Comparison of ENCODE assay signal across 9 mouse cellular contexts in genomic region chr16:10783883-10784792, GRCm38 (mm10). TPM values are rescaled to one million over a fixed set of nuclear protein-coding genes. Genes with fewer than 3 reads are reported as not detected.
A peak's percentile ranks its signal among the peaks of the same experiment; 100 is the strongest.
DNase-seq lines count a peak whose midpoint lies in the region; ATAC-seq and TF ChIP-seq lines count a peak whose summit lies in the region.
"Had no signal": no experiment of that assay in that cellular context is flagged by ENCODE, and none has a peak within 500 bp of the region (broad histone marks: within the 10 kb centered on the region; RNA-seq: fewer than 3 reads in every experiment).

No protein-coding gene starts in this region.

- no peak for ATAC-seq in G1E (ENCODE audit: extremely low read depth, insufficient number of reproducible peaks, low FRiP score, poor library complexity, severe bottlenecking)
- ATAC-seq in midbrain, embryonic 14.5 days (ENCODE audit: low FRiP score, low TSS enrichment), result no peak; the same call in 1 of the 2 replicates
- peak; percentile 1; the same call in 1 of the 2 replicates for ATAC-seq in stomach, postnatal 0 days (ENCODE audit: low FRiP score, low TSS enrichment)

- intact Hi-C loops in heart, postnatal 10 days (cut with DNase I), result loop anchor here (2.0 kb wide), 1 partner anchor 45 kb away; no protein-coding TSS in a partner anchor
- intact Hi-C loops in left cerebral cortex, postnatal 36 days (cut with DNase I), result loop anchor here (2.0 to 10.0 kb wide), 2 partner anchors 119 to 213 kb away; no protein-coding TSS in a partner anchor

- no peak for TF ChIP-seq EP300 in stomach, postnatal 0 days (optimal IDR thresholded peaks at IDR 0.05)

- 3% methylated on average over 81 of the region's 81 CpGs for WGBS in embryonic facial prominence, embryonic 10.5 days
- WGBS in midbrain, embryonic 14.5 days, result 3% methylated on average over 81 of the region's 81 CpGs
- WGBS in stomach, postnatal 0 days, result 2% methylated on average over 81 of the region's 81 CpGs

- H3K27ac ChIP-seq in embryonic facial prominence, embryonic 10.5 days (replicated peaks), result peak overlapping the region; percentile 93
- H3K27ac ChIP-seq in midbrain, embryonic 14.5 days (replicated peaks; ENCODE audit: low read depth, low read length), result peak overlapping the region; percentile 80
- peak overlapping the region; percentile 99 for H3K27ac ChIP-seq in stomach, postnatal 0 days (replicated peaks)

- DNase-seq in adrenal gland, adult 2 months, result peak; percentile 69
- DNase-seq in adrenal gland, adult 8-10 months, result no peak
- DNase-seq in G1E (ENCODE audit: low spot score), result no peak
- DNase-seq in embryonic facial prominence, embryonic 10.5 days (ENCODE audit: low spot score), result peak; percentile 71
- peak; percentile 47 to 60 for DNase-seq in heart, postnatal 10 days
- DNase-seq in left cerebral cortex, postnatal 36 days (ENCODE audit: low spot score in 2 of 2), result peak; percentile 33 to 35
- DNase-seq in midbrain, embryonic 14.5 days, result peak; percentile 79
- DNase-seq in stomach, postnatal 0 days (ENCODE audit: low spot score), result peak; percentile 63

- H3K4me1 ChIP-seq in G1E (ENCODE audit: insufficient read depth, low read depth, low read length), result peaks cover 88% of the 10 kb centered on the region
- peaks cover 75% of the 10 kb centered on the region for H3K4me1 ChIP-seq in embryonic facial prominence, embryonic 10.5 days
- H3K4me1 ChIP-seq in midbrain, embryonic 14.5 days (ENCODE audit: control insufficient read depth, insufficient read depth, low read length), result peaks cover 8% of the 10 kb centered on the region; the same call in 1 of the 2 replicates
- peaks cover 15% of the 10 kb centered on the region for H3K4me1 ChIP-seq in stomach, postnatal 0 days (replicated peaks; ENCODE audit: control insufficient read depth, insufficient read depth)

- no peak for TF ChIP-seq CTCF in G1E (IDR thresholded peaks at IDR 0.05; ENCODE audit: low read depth, low read length)
- TF ChIP-seq CTCF in stomach, postnatal 0 days (IDR thresholded peaks at IDR 0.05; ENCODE audit: low read depth), result peak; percentile 15; the same call in 1 of the 2 replicates

- peaks cover 42% of the 10 kb centered on the region for H3K36me3 ChIP-seq in G1E (replicated peaks)
- no peaks in the 10 kb centered on the region for H3K36me3 ChIP-seq in embryonic facial prominence, embryonic 10.5 days (replicated peaks)
- no peaks in the 10 kb centered on the region for H3K36me3 ChIP-seq in midbrain, embryonic 14.5 days (ENCODE audit: control insufficient read depth, insufficient read depth, low read length)
- no peaks in the 10 kb centered on the region for H3K36me3 ChIP-seq in stomach, postnatal 0 days (ENCODE audit: control insufficient read depth, insufficient read depth, low read length)

- H3K4me3 ChIP-seq in G1E (ENCODE audit: low read depth, low read length), result peak overlapping the region; percentile 84
- H3K4me3 ChIP-seq in embryonic facial prominence, embryonic 10.5 days, result peak overlapping the region; percentile 78
- peak overlapping the region; percentile 59 for H3K4me3 ChIP-seq in midbrain, embryonic 14.5 days (replicated peaks; ENCODE audit: low read depth, low read length)
- peak overlapping the region; percentile 73 for H3K4me3 ChIP-seq in stomach, postnatal 0 days (ENCODE audit: low read depth, low read length)

- peak overlapping the region; percentile 72 for H3K9ac ChIP-seq in midbrain, embryonic 14.5 days (replicated peaks; ENCODE audit: low read length)
- H3K9ac ChIP-seq in stomach, postnatal 0 days (ENCODE audit: low read length), result peak overlapping the region; percentile 83

- peak overlapping the region; percentile 99 for H3K4me2 ChIP-seq in midbrain, embryonic 14.5 days (ENCODE audit: low read length)
- H3K4me2 ChIP-seq in stomach, postnatal 0 days (replicated peaks; ENCODE audit: low read depth), result peak overlapping the region; percentile 96

- peaks cover 7% of the 10 kb centered on the region; the same call in 1 of the 2 replicates for H3K27me3 ChIP-seq in G1E (ENCODE audit: insufficient read depth, low read length)
- peaks cover 27% of the 10 kb centered on the region for H3K27me3 ChIP-seq in embryonic facial prominence, embryonic 10.5 days (replicated peaks; ENCODE audit: low read depth, poor library complexity, severe bottlenecking)
- H3K27me3 ChIP-seq in midbrain, embryonic 14.5 days (ENCODE audit: control insufficient read depth, insufficient read depth, low read length), result peaks cover 21% of the 10 kb centered on the region
- no peaks in the 10 kb centered on the region for H3K27me3 ChIP-seq in stomach, postnatal 0 days (ENCODE audit: control insufficient read depth, insufficient read depth, low read length)

- peaks cover 7% of the 10 kb centered on the region for H3K9me3 ChIP-seq in G1E (replicated peaks)
- H3K9me3 ChIP-seq in embryonic facial prominence, embryonic 10.5 days, result no peaks in the 10 kb centered on the region
- no peaks in the 10 kb centered on the region for H3K9me3 ChIP-seq in midbrain, embryonic 14.5 days (ENCODE audit: control insufficient read depth, low read length)
- no peaks in the 10 kb centered on the region for H3K9me3 ChIP-seq in stomach, postnatal 0 days (ENCODE audit: control insufficient read depth, low read length)

RNA-seq across cellular contexts. Expression of gene Socs1, which starts 1.2 kb away (rescaled TPM):
- 1 to 10 TPM; 3.0 to 3.8 TPM for total RNA-seq in adrenal gland, adult 2 months (2021)
- polyA plus RNA-seq in adrenal gland, adult 2 months (2012; rRNA removed), result 32.1 and 38.2 TPM in 2 replicates
- 10 to 100 TPM in 1 of 4 experiments, 1 to 10 TPM in 3; 2.9 to 14.3 (median 4.2) TPM for total RNA-seq in adrenal gland, adult 8-10 months (2022)
- total RNA-seq in G1E (2014; fragmentation: Nextera tagmentation) (1.6 and 1.7 TPM in 2 replicates), G1E (2017) (6.2 and 7.7 TPM in 2 replicates)
- 13.0 and 18.9 TPM in 2 replicates for polyA plus RNA-seq in G1E (2012)
- polyA plus RNA-seq in embryonic facial prominence, embryonic 10.5 days (2016; fragmentation: Nextera tagmentation; extraction: Ambion mirVana), result 3.7 and 4.2 TPM in 2 replicates
- total RNA-seq in heart, postnatal 10 days (2021), result 1 to 10 TPM; 1.2 to 1.5 TPM
- total RNA-seq in left cerebral cortex, postnatal 36 days (2021), result 1 to 10 TPM in 1 of 2 experiments, under 1 TPM in 1; 0.52 to 1.0 TPM
- 2.5 and 2.7 TPM in 2 replicates for polyA plus RNA-seq in midbrain, embryonic 14.5 days (2014; fragmentation: Nextera tagmentation; extraction: Ambion mirVana)
- polyA plus RNA-seq in stomach, postnatal 0 days (2015; fragmentation: Nextera tagmentation; extraction: Ambion mirVana), result 7.3 and 8.4 TPM in 2 replicates

RNA-seq across cellular contexts. Expression of gene Tnp2, which starts 4.3 kb away (rescaled TPM):
- not detected for total RNA-seq in adrenal gland, adult 2 months (2021)
- polyA plus RNA-seq in adrenal gland, adult 2 months (2012; rRNA removed), result not detected in 2 replicates
- total RNA-seq in adrenal gland, adult 8-10 months (2022), result not detected
- not detected in 2 replicates for total RNA-seq in G1E (2014; fragmentation: Nextera tagmentation)
- not detected in 2 replicates for total RNA-seq in G1E (2017)
- not detected in 2 replicates for polyA plus RNA-seq in G1E (2012)
- not detected in 2 replicates for polyA plus RNA-seq in embryonic facial prominence, embryonic 10.5 days (2016; fragmentation: Nextera tagmentation; extraction: Ambion mirVana)
- total RNA-seq in heart, postnatal 10 days (2021), result not detected
- not detected for total RNA-seq in left cerebral cortex, postnatal 36 days (2021)
- polyA plus RNA-seq in midbrain, embryonic 14.5 days (2014; fragmentation: Nextera tagmentation; extraction: Ambion mirVana), result not detected in 2 replicates
- polyA plus RNA-seq in stomach, postnatal 0 days (2015; fragmentation: Nextera tagmentation; extraction: Ambion mirVana), result not detected in 2 replicates
- total RNA-seq: left cerebral cortex, postnatal 10 days had no signal

RNA-seq across cellular contexts. Expression of gene Prm3, which starts 6.6 kb away (rescaled TPM):
- not detected for total RNA-seq in adrenal gland, adult 2 months (2021)
- polyA plus RNA-seq in adrenal gland, adult 2 months (2012; rRNA removed), result not detected in 2 replicates
- not detected for total RNA-seq in adrenal gland, adult 8-10 months (2022)
- total RNA-seq in G1E (2014; fragmentation: Nextera tagmentation), result not detected in 2 replicates
- not detected in 2 replicates for total RNA-seq in G1E (2017)
- polyA plus RNA-seq in G1E (2012), result not detected in 2 replicates
- not detected in 2 replicates for polyA plus RNA-seq in embryonic facial prominence, embryonic 10.5 days (2016; fragmentation: Nextera tagmentation; extraction: Ambion mirVana)
- total RNA-seq in heart, postnatal 10 days (2021), result not detected
- not detected for total RNA-seq in left cerebral cortex, postnatal 36 days (2021)
- polyA plus RNA-seq in midbrain, embryonic 14.5 days (2014; fragmentation: Nextera tagmentation; extraction: Ambion mirVana), result not detected in 2 replicates
- not detected in 2 replicates for polyA plus RNA-seq in stomach, postnatal 0 days (2015; fragmentation: Nextera tagmentation; extraction: Ambion mirVana)
- total RNA-seq: left cerebral cortex, postnatal 10 days had no signal

RNA-seq across cellular contexts. Expression of gene Prm2, which starts 11.8 kb away (rescaled TPM):
- total RNA-seq in adrenal gland, adult 2 months (2021), result not detected
- 0.19 TPM in 1 of 2 replicates, not detected in the other for polyA plus RNA-seq in adrenal gland, adult 2 months (2012; rRNA removed)
- total RNA-seq in adrenal gland, adult 8-10 months (2022), result not detected
- total RNA-seq in G1E (2014; fragmentation: Nextera tagmentation), result not detected in 2 replicates
- 0.49 TPM in 1 of 2 replicates, not detected in the other for total RNA-seq in G1E (2017)
- not detected in 2 replicates for polyA plus RNA-seq in G1E (2012)
- not detected in 2 replicates for polyA plus RNA-seq in embryonic facial prominence, embryonic 10.5 days (2016; fragmentation: Nextera tagmentation; extraction: Ambion mirVana)
- total RNA-seq in heart, postnatal 10 days (2021), result not detected
- total RNA-seq in left cerebral cortex, postnatal 36 days (2021), result not detected
- not detected in 2 replicates for polyA plus RNA-seq in midbrain, embryonic 14.5 days (2014; fragmentation: Nextera tagmentation; extraction: Ambion mirVana)
- polyA plus RNA-seq in stomach, postnatal 0 days (2015; fragmentation: Nextera tagmentation; extraction: Ambion mirVana), result not detected in 2 replicates
- total RNA-seq: left cerebral cortex, postnatal 10 days had no signal

RNA-seq across cellular contexts. Expression of gene Prm1, which starts 21.5 kb away (rescaled TPM):
- not detected for total RNA-seq in adrenal gland, adult 2 months (2021)
- not detected in 2 replicates for polyA plus RNA-seq in adrenal gland, adult 2 months (2012; rRNA removed)
- total RNA-seq in adrenal gland, adult 8-10 months (2022), result not detected
- total RNA-seq in G1E (2014; fragmentation: Nextera tagmentation), result not detected in 2 replicates
- not detected in 2 replicates for total RNA-seq in G1E (2017)
- not detected in 2 replicates for polyA plus RNA-seq in G1E (2012)
- 0.36 TPM in 1 of 2 replicates, not detected in the other for polyA plus RNA-seq in embryonic facial prominence, embryonic 10.5 days (2016; fragmentation: Nextera tagmentation; extraction: Ambion mirVana)
- total RNA-seq in heart, postnatal 10 days (2021), result not detected
- total RNA-seq in left cerebral cortex, postnatal 36 days (2021), result not detected
- polyA plus RNA-seq in midbrain, embryonic 14.5 days (2014; fragmentation: Nextera tagmentation; extraction: Ambion mirVana), result 0.74 TPM in 1 of 2 replicates, not detected in the other
- polyA plus RNA-seq in stomach, postnatal 0 days (2015; fragmentation: Nextera tagmentation; extraction: Ambion mirVana), result 0.23 TPM in 1 of 2 replicates, not detected in the other
- total RNA-seq: left cerebral cortex, postnatal 10 days had no signal

Comparison
In these comparisons a context has a peak if more than half of its experiments do, and no peak if none do; other contexts are left out.
1. DNase-seq: peak in adrenal gland, adult 2 months (single experiment), embryonic facial prominence, embryonic 10.5 days (single experiment), heart, postnatal 10 days (2 of 2), left cerebral cortex, postnatal 36 days (2 of 2), midbrain, embryonic 14.5 days (single experiment) and stomach, postnatal 0 days (single experiment); none in adrenal gland, adult 8-10 months (single experiment) and G1E (single experiment).
2. Peak in every context shown above with its lines, with median percentiles within 50 percentile points of each other: H3K4me3 ChIP-seq and H3K27ac ChIP-seq.